Mouse (Mus musculus) liver, embryonic 14.5 days (tissue): ENCODE results near the gene Olfr177.

ENCODE experiments used
- CTCF ChIP-seq: IDR thresholded peaks from 2 replicates; pipeline ENCODE4 v1.5.1; 2016; ENCODE audit warnings: antibody characterized with exemption, low read depth, control low read depth
- EP300 ChIP-seq: IDR thresholded peaks from 2 replicates; pipeline ENCODE4 v1.6.1; 2016; ENCODE audit warnings: antibody characterized with exemption, low read depth

- TF ChIP-seq CTCF (no peak), EP300 (no peak)
Observed at GRCm38 (mm10) chr16:58860032-58860737, 14.4 kb downstream of the Olfr177 start.
